Mouse (Mus musculus) thymus, adult 2 months (tissue): Measurements from ENCODE around the gene Kalrn. TPM values are rescaled to one million over a fixed set of nuclear protein-coding genes. Genes with fewer than 3 reads are reported as not detected.

Experiments used
- DNase-seq: peaks from one replicate; pipeline ENCODE4 v3.0.0; 2021
- H3K27ac ChIP-seq: fragments of 200-500 bp; 2 replicates; pipeline ENCODE4 v1.5.1; 2012; ENCODE audit warnings: low read length, control low read depth; ENCODE audit not compliant: control insufficient read depth, insufficient read depth
- H3K27me3 ChIP-seq: fragments of 200-500 bp; 2 replicates; pipeline ENCODE4 v1.6.1; 2012; ENCODE audit warnings: mild to moderate bottlenecking, low read length, moderate library complexity, mixed read lengths; ENCODE audit not compliant: control insufficient read depth, insufficient read depth
- H3K36me3 ChIP-seq: fragments of 200-500 bp; 2 replicates; pipeline ENCODE4 v1.6.1; 2012; ENCODE audit warnings: mild to moderate bottlenecking, low read length, moderate library complexity; ENCODE audit not compliant: control insufficient read depth, insufficient read depth
- H3K4me1 ChIP-seq: fragments of 200-500 bp; replicated peaks from 2 replicates; pipeline ENCODE4 v1.6.1; 2012; ENCODE audit warnings: low read length; ENCODE audit not compliant: control insufficient read depth, insufficient read depth
- H3K4me3 ChIP-seq: fragments of 200-500 bp; 2 replicates; pipeline ENCODE4 v1.5.1; 2012; ENCODE audit warnings: mild to moderate bottlenecking, low read length, control low read depth, moderate library complexity; ENCODE audit not compliant: control insufficient read depth, insufficient read depth
- CTCF ChIP-seq: fragments of 200-500 bp; IDR thresholded peaks from 2 replicates; pipeline ENCODE4 v1.5.1; 2012; ENCODE audit warnings: mild to moderate bottlenecking, control low read depth, low read length, moderate library complexity, borderline replicate concordance; ENCODE audit not compliant: control insufficient read depth, poor library complexity, insufficient read depth; ENCODE audit errors: extremely low read depth
- POLR2A ChIP-seq: fragments of 200-500 bp; IDR thresholded peaks from 2 replicates; pipeline ENCODE4 v1.6.1; 2012; ENCODE audit warnings: mild to moderate bottlenecking, low read length, control low read depth, moderate library complexity; ENCODE audit not compliant: control insufficient read depth, poor library complexity, insufficient read depth; ENCODE audit errors: extremely low read depth
- WGBS: fragments of 180-500 bp; shearing (Covaris S2); methylation state at CpG from one replicate; pipeline ENCODE4 v1.1.7; 2018; 5-methylcytosine and 5-hydroxymethylcytosine counted together
- polyA plus RNA-seq: library from polyadenylated mRNA; depleted of rRNA; stranded (reverse); fragments of >200 nt; gene quantifications from 2 replicates; pipeline ENCODE4 v1.2.3, GENCODE M21; 2012

The Kalrn gene
- polyA plus RNA-seq, 1 experiment, result 2.9 TPM

- 95% methylated on average over 6 of the region's 6 CpGs for WGBS
- H3K4me3 ChIP-seq, result no peak overlapping the region
- H3K4me1 ChIP-seq, result no peaks in the 10 kb centered on the region
- H3K27ac ChIP-seq, result no peak overlapping the region
- no peaks in the 10 kb centered on the region for H3K36me3 ChIP-seq
- TF ChIP-seq CTCF, result no peak
- TF ChIP-seq POLR2A, result no peak
- no peak for DNase-seq
- H3K27me3 ChIP-seq, result no peaks in the 10 kb centered on the region
Measured at GRCm38 (mm10) chr16:34199543-34199942, 373.8 kb downstream of the Kalrn start.

DNA sequence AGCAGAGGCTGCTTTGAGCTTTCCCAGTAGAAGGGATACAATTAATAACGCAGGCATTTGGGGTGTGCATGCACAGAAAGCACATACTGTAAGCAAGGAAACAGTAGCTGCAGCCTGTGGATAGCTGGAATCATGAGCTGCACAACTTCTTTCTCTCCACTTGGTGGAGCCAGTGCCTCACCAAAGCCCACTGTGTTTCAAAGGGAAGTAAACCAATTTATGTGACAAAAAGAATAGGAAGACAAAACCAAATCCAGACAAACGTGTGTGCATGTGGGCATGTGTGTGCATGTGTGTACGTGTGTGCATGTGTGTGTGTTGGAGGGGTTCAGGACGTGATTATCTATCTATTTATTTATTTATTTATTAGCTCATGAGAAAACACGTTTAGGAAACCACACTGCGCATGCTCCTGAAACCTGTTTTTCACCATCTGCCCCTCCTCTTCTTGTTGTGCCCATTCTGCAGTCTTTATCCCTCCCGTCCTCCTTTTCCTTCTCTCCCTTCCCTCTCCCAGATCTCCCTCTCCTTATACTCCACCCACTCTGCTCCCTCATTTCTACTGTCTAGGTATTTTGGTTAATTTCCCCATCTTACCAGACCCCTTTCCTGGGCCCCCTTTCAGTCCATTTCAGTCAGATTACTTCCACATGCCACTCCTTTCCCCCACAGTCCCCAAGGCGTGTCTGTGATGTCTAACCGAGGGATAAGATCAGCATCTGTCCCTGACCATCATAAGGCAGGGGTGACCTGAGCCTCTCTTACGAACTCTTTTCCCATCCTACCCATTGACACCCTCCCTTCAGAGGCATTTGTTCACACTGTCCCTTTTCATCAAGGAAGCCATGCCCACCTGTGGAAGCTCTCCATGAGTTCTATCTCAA lies 380.1 kb downstream of the Kalrn start:
- WGBS, result 48% methylated on average over 10 of the region's 10 CpGs
- no peaks in the 10 kb centered on the region; the same call in 1 of the 2 replicates for H3K27me3 ChIP-seq

GRCm38 (mm10) chr16:34184721-34185120 lies 388.6 kb downstream of the Kalrn start:
- TF ChIP-seq POLR2A (no peak), CTCF (no peak)

More for the DNA sequence above, 380.1 kb downstream of the Kalrn start:
- peak; percentile 12 for DNase-seq
- Histone ChIP-seq H3K36me3 (no peaks in the 10 kb centered on the region), H3K4me1 (no peaks in the 10 kb centered on the region), H3K27ac (no peak overlapping the region), H3K4me3 (no peak overlapping the region)
- no peak for TF ChIP-seq POLR2A
- no peak for TF ChIP-seq CTCF

DNA sequence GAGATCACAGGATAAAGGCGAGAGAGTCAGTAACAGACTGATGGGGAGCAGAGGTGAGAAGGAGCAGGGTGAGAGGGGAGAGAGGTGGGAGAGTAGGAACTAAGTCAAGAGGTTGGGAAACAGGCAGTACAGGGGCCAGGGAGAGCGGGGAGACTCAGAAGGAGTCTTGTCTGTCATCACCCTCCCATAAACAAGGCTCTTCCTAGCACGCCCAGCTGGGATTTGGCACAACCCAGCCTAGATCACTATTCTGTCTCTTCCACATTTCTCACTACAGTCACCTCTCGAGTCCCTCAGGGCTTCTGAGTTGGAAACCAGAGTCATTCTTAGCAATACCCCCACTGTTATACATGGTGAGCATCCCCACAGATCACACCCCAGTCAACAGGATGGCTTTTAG lies 390.1 kb downstream of the Kalrn start:
- Histone ChIP-seq H3K36me3 (no peaks in the 10 kb centered on the region), H3K4me1 (no peaks in the 10 kb centered on the region), H3K27me3 (no peaks in the 10 kb centered on the region), H3K27ac (no peak overlapping the region), H3K4me3 (no peak overlapping the region)
- TF ChIP-seq CTCF, result no peak
- DNase-seq, result no peak
- WGBS, result 83% methylated on average over 4 of the region's 4 CpGs

More at GRCm38 (mm10) chr16:34184721-34185120, 388.6 kb downstream of the Kalrn start:
- H3K4me3 ChIP-seq, result no peak overlapping the region
- no peak for DNase-seq
- no peaks in the 10 kb centered on the region for H3K36me3 ChIP-seq
- 68% methylated on average over 3 of the region's 3 CpGs for WGBS
- H3K27ac ChIP-seq, result no peak overlapping the region
- no peaks in the 10 kb centered on the region for H3K4me1 ChIP-seq
- H3K27me3 ChIP-seq, result no peaks in the 10 kb centered on the region

DNA sequence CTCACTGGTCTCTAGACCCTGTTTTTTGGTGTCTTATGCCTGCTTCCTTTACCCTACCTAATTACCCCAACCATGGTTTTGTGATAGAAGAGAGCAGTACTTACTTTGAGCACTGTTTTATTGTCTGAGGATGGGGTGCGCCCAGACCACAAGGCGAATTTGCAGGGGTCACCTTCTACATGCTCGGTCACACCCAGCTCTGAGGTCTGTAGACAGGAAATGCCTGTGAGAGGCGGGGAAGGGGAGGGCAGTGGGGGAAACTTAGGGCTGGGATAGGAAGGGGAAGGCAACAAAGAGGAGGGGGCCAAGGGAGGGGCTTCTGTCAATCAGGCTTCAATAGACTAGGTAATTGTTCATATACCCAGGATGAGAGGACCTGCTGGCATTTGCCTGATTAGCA lies 397.7 kb downstream of the Kalrn start:
- Histone ChIP-seq H3K36me3 (no peaks in the 10 kb centered on the region), H3K4me3 (no peak overlapping the region), H3K27ac (no peak overlapping the region), H3K27me3 (no peaks in the 10 kb centered on the region), H3K4me1 (no peaks in the 10 kb centered on the region)
- WGBS, result 35% methylated on average over 4 of the region's 4 CpGs
- no peak for TF ChIP-seq POLR2A
- no peak for TF ChIP-seq CTCF
- DNase-seq, result no peak

GRCm38 (mm10) chr16:34172572-34173181 lies 400.7 kb downstream of the Kalrn start:
- no peak overlapping the region for H3K27ac ChIP-seq
- 87% methylated on average over 11 of the region's 11 CpGs for WGBS
- no peak for DNase-seq
- no peaks in the 10 kb centered on the region for H3K4me1 ChIP-seq
- H3K27me3 ChIP-seq, result no peaks in the 10 kb centered on the region
- no peak for TF ChIP-seq POLR2A
- TF ChIP-seq CTCF, result no peak
- no peak overlapping the region for H3K4me3 ChIP-seq
- H3K36me3 ChIP-seq, result no peaks in the 10 kb centered on the region
